Mouse (Mus musculus) kidney, postnatal 0 days (tissue): Measurements from ENCODE around the gene Esyt2. TPM values are rescaled to one million over a fixed set of nuclear protein-coding genes. Genes with fewer than 3 reads are reported as not detected.

Experiments
- ATAC-seq: fragments of 200-750 bp; cut with Nextera tagmentation; replicated peaks from 2 replicates; pipeline ENCODE4 v1.8.0; 2017; ENCODE audit warnings: low read depth, moderate number of reproducible peaks, moderate TSS enrichment, moderate library complexity; ENCODE audit not compliant: low FRiP score
- DNase-seq: peaks from one replicate; pipeline ENCODE4 v3.0.0-alpha.2; 2016; ENCODE audit warnings: low spot score
- H3K27ac ChIP-seq: fragments of 300-500 bp; sonication (generic); 2 replicates; pipeline ENCODE4 v1.5.1; 2014; ENCODE audit warnings: mild to moderate bottlenecking
- H3K27me3 ChIP-seq: fragments of 300-500 bp; sonication (generic); 2 replicates; pipeline ENCODE4 v1.6.1; 2014; ENCODE audit warnings: low read length, mixed read lengths; ENCODE audit not compliant: insufficient read depth
- H3K36me3 ChIP-seq: fragments of 300-500 bp; sonication (generic); 2 replicates; pipeline ENCODE4 v1.6.1; 2014; ENCODE audit warnings: low read length, mixed read lengths; ENCODE audit not compliant: insufficient read depth
- H3K4me1 ChIP-seq: fragments of 300-500 bp; sonication (generic); replicated peaks from 2 replicates; pipeline ENCODE4 v1.6.1; 2014; ENCODE audit warnings: antibody characterized with exemption, low read length, mixed read lengths; ENCODE audit not compliant: insufficient read depth
- H3K4me2 ChIP-seq: fragments of 300-500 bp; sonication (generic); 2 replicates; pipeline ENCODE4 v1.6.1; 2014; ENCODE audit warnings: mild to moderate bottlenecking, low read length, moderate library complexity, mixed read lengths
- H3K4me3 ChIP-seq: fragments of 300-500 bp; sonication (generic); replicated peaks from 2 replicates; pipeline ENCODE4 v1.5.1; 2014; ENCODE audit warnings: low read depth, low read length
- H3K9ac ChIP-seq: fragments of 300-500 bp; sonication (generic); 2 replicates; pipeline ENCODE4 v1.6.1; 2014; ENCODE audit warnings: low read depth, low read length
- H3K9me3 ChIP-seq: fragments of 300-500 bp; sonication (generic); replicated peaks from 2 replicates; pipeline ENCODE4 v1.6.1; 2016; ENCODE audit warnings: low read length, inconsistent platforms, mixed read lengths
- CTCF ChIP-seq: IDR thresholded peaks from 2 replicates; pipeline ENCODE4 v1.5.1; 2016; ENCODE audit warnings: antibody characterized with exemption, low read depth, mild to moderate bottlenecking, moderate library complexity
- WGBS: fragments of 180-500 bp; shearing (Covaris S2); extraction: QIAGEN DNeasy Blood & Tissue Kit; methylation state at CpG from one replicate; pipeline ENCODE4 v1.1.7; 2014; 5-methylcytosine and 5-hydroxymethylcytosine counted together
- polyA plus RNA-seq: library from polyadenylated mRNA; unstranded; fragments of >200 nt; fragmentation: Nextera tagmentation; extraction: Ambion mirVana; gene quantifications from 2 replicates; pipeline ENCODE4 v1.2.1, GENCODE M21; 2015

The Esyt2 gene
- polyA plus RNA-seq, 1 experiment from 2014 or later, result 13.9 TPM

- ATAC-seq, result no peak
- Histone ChIP-seq H3K9ac (no peak overlapping the region), H3K27me3 (no peaks in the 10 kb centered on the region), H3K9me3 (no peaks in the 10 kb centered on the region), H3K36me3 (0 out of 2 replicates have a peak, but pooled peaks cover 3% of the 10 kb centered on the region), H3K4me1 (no peaks in the 10 kb centered on the region), H3K4me2 (no peak overlapping the region), H3K4me3 (no peak overlapping the region), H3K27ac (no peak overlapping the region)
- 89% methylated on average over 5 of the region's 5 CpGs for WGBS
- TF ChIP-seq CTCF, result no peak
- no peak for DNase-seq
These were observed 53.3 kb downstream of the Esyt2 start for GRCm38 (mm10) chr12:116334253-116334652.

GRCm38 (mm10) chr12:116340160-116340559 lies 59.2 kb downstream of the Esyt2 start:
- DNase-seq (no peak), ATAC-seq (no peak)
- 90% methylated on average over 1 of the region's 1 CpGs for whole genome bisulfite sequencing
- no peaks in the 10 kb centered on the region for H3K4me1 ChIP-seq
- H3K9ac ChIP-seq, result no peak overlapping the region
- H3K27me3 ChIP-seq, result no peaks in the 10 kb centered on the region
- H3K27ac ChIP-seq, result no peak overlapping the region
- no peak for TF ChIP-seq CTCF
- no peak overlapping the region for H3K4me3 ChIP-seq
- H3K9me3 ChIP-seq, result no peaks in the 10 kb centered on the region
- H3K4me2 ChIP-seq, result no peak overlapping the region
- 0 out of 2 replicates have a peak, but pooled peaks cover 5% of the 10 kb centered on the region for H3K36me3 ChIP-seq

GRCm38 (mm10) chr12:116348755-116349286 lies 67.8 kb downstream of the Esyt2 start:
- H3K9me3 ChIP-seq, result no peaks in the 10 kb centered on the region
- no peak for TF ChIP-seq CTCF
- no peak overlapping the region for H3K9ac ChIP-seq
- ATAC-seq, result no peak
- no peak overlapping the region for H3K4me3 ChIP-seq
- peaks cover 39% of the 10 kb centered on the region for H3K36me3 ChIP-seq
- H3K27me3 ChIP-seq, result no peaks in the 10 kb centered on the region
- H3K4me2 ChIP-seq, result no peak overlapping the region
- no peaks in the 10 kb centered on the region for H3K4me1 ChIP-seq
- DNase-seq, result no peak
- H3K27ac ChIP-seq, result no peak overlapping the region

- Histone ChIP-seq H3K27me3 (no peaks in the 10 kb centered on the region), H3K9ac (no peak overlapping the region), H3K4me2 (no peak overlapping the region), H3K9me3 (no peaks in the 10 kb centered on the region), H3K4me3 (no peak overlapping the region), H3K27ac (no peak overlapping the region), H3K4me1 (no peaks in the 10 kb centered on the region), H3K36me3 (peaks cover 38% of the 10 kb centered on the region)
- ATAC-seq, result no peak
- WGBS, result 75% methylated on average over 2 of the region's 2 CpGs
- no peak for DNase-seq
- TF ChIP-seq CTCF, result no peak
These were observed 68.4 kb downstream of the Esyt2 start for GRCm38 (mm10) chr12:116349376-116349775.

- Histone ChIP-seq H3K4me1 (no peaks in the 10 kb centered on the region), H3K27ac (no peak overlapping the region), H3K9me3 (no peaks in the 10 kb centered on the region), H3K27me3 (no peaks in the 10 kb centered on the region), H3K9ac (no peak overlapping the region), H3K36me3 (peaks cover 38% of the 10 kb centered on the region), H3K4me3 (no peak overlapping the region), H3K4me2 (no peak overlapping the region)
- ATAC-seq (no peak), DNase-seq (no peak)
- TF ChIP-seq CTCF, result no peak
- WGBS, result 91% methylated on average over 4 of the region's 4 CpGs
These were observed 70.0 kb downstream of the Esyt2 start for GRCm38 (mm10) chr12:116351022-116351421.

GRCm38 (mm10) chr12:116352404-116352803 lies 71.4 kb downstream of the Esyt2 start:
- no peak for TF ChIP-seq CTCF
- H3K27me3 ChIP-seq, result no peaks in the 10 kb centered on the region
- H3K36me3 ChIP-seq, result peaks cover 33% of the 10 kb centered on the region
- DNase-seq (no peak), ATAC-seq (no peak)
- H3K9ac ChIP-seq, result no peak overlapping the region
- no peak overlapping the region for H3K27ac ChIP-seq
- H3K4me1 ChIP-seq, result no peaks in the 10 kb centered on the region
- H3K9me3 ChIP-seq, result no peaks in the 10 kb centered on the region
- no peak overlapping the region for H3K4me3 ChIP-seq
- no peak overlapping the region for H3K4me2 ChIP-seq
- WGBS, result 73% methylated on average over 5 of the region's 5 CpGs

- Histone ChIP-seq H3K36me3 (peaks cover 24% of the 10 kb centered on the region; the same call in 1 of the 2 replicates), H3K9ac (no peak overlapping the region), H3K27me3 (no peaks in the 10 kb centered on the region), H3K4me1 (no peaks in the 10 kb centered on the region), H3K27ac (no peak overlapping the region), H3K4me2 (no peak overlapping the region), H3K9me3 (no peaks in the 10 kb centered on the region), H3K4me3 (no peak overlapping the region)
- ATAC-seq (no peak), DNase-seq (no peak)
- TF ChIP-seq CTCF, result no peak
- WGBS, result 94% methylated on average over 3 of the region's 3 CpGs
These were observed 73.7 kb downstream of the Esyt2 start for GRCm38 (mm10) chr12:116354694-116355093.
